In genomic region chr9:107452552-107452951, GRCm38 (mm10) we compare ENCODE assay signal across 9 mouse cellular contexts. TPM values are rescaled to one million over a fixed set of nuclear protein-coding genes. Genes with fewer than 3 reads are reported as not detected.
DNase-seq lines count a peak whose midpoint lies in the region; ATAC-seq and TF ChIP-seq lines count a peak whose summit lies in the region.
"Had no signal": no experiment of that assay in that cellular context is flagged by ENCODE, and none has a peak within 500 bp of the region (broad histone marks: within the 10 kb centered on the region; RNA-seq: fewer than 3 reads in every experiment).

No protein-coding gene starts in this region.

- no peaks in the 10 kb centered on the region for H3K36me3 ChIP-seq in spleen, adult 2 months (ENCODE audit: control insufficient read depth, insufficient read depth, low read length)
- H3K36me3 ChIP-seq: liver, embryonic 15.5 days had no signal

- ATAC-seq in erythroblast, adult 5-6 weeks (replicated peaks; ENCODE audit: low FRiP score, poor library complexity, severe bottlenecking), result no peak; the same call in 1 of the 2 replicates

- no peaks in the 10 kb centered on the region for H3K27me3 ChIP-seq in cerebellum, adult 2 months (ENCODE audit: control insufficient read depth, insufficient read depth, low read length)
- no peaks in the 10 kb centered on the region for H3K27me3 ChIP-seq in spleen, adult 2 months (ENCODE audit: control insufficient read depth, insufficient read depth, low read length)

- no peak overlapping the region for H3K4me3 ChIP-seq in cerebellum, adult 2 months (replicated peaks; ENCODE audit: insufficient read depth, low read depth, low read length)
- H3K4me3 ChIP-seq in spleen, adult 2 months (ENCODE audit: extremely low read depth, insufficient read depth, insufficient read length), result no peak overlapping the region
- H3K4me3 ChIP-seq: liver, embryonic 15.5 days had no signal

- DNase-seq in cerebellum, adult 2 months, result no peak
- DNase-seq in cerebellum, adult 9-11 months, result no peak
- DNase-seq in spleen, adult 2 months (ENCODE audit: low read depth in 1 of 2, low spot score in 2 of 2), result no peak
- no peak for DNase-seq in spleen, postnatal 36 days (ENCODE audit: low spot score in 2 of 2)
- peak; percentile 33 for DNase-seq in kidney, postnatal 14 days
- peak; percentile 68 for DNase-seq in retina, postnatal 1 day
- DNase-seq in adrenal gland, adult 8-10 months, result no peak

- 54% methylated on average over 4 of the region's 4 CpGs for WGBS in cerebellum, adult 2 months
- 18% methylated on average over 4 of the region's 4 CpGs for WGBS in spleen, adult 2 months

- H3K27ac ChIP-seq in cerebellum, adult 2 months (ENCODE audit: insufficient read depth, low read length), result no peak overlapping the region
- H3K27ac ChIP-seq in spleen, adult 2 months (ENCODE audit: insufficient read depth, low read length), result no peak overlapping the region
- H3K27ac ChIP-seq: liver, embryonic 15.5 days had no signal

- TF ChIP-seq POLR2A in cerebellum, adult 2 months (IDR thresholded peaks at IDR 0.05; ENCODE audit: borderline replicate concordance, insufficient read depth, low read length), result no peak
- TF ChIP-seq POLR2A in spleen, adult 2 months (IDR thresholded peaks at IDR 0.05; ENCODE audit: low read depth, low read length), result no peak

- peaks cover 12% of the 10 kb centered on the region for H3K4me1 ChIP-seq in cerebellum, adult 2 months (ENCODE audit: control insufficient read depth, insufficient read depth, low read length)
- no peaks in the 10 kb centered on the region for H3K4me1 ChIP-seq in spleen, adult 2 months (ENCODE audit: control insufficient read depth, insufficient read depth, insufficient read length)
- H3K4me1 ChIP-seq: liver, embryonic 15.5 days had no signal

- peak; percentile 67 for TF ChIP-seq CTCF in cerebellum, adult 2 months (IDR thresholded peaks at IDR 0.05; ENCODE audit: borderline replicate concordance, insufficient read depth, low read depth, low read length)
- peak; percentile 30; the same call in 1 of the 2 replicates for TF ChIP-seq CTCF in spleen, adult 2 months (IDR thresholded peaks at IDR 0.05; ENCODE audit: extremely low read depth, insufficient read depth, insufficient read length, insufficient replicate concordance)

RNA-seq across cellular contexts. Expression of gene Cacna2d2, which starts 53.1 kb away (rescaled TPM):
- 130 and 148 TPM in 2 replicates for polyA plus RNA-seq in cerebellum, adult 2 months (2012; rRNA removed)
- polyA plus RNA-seq in spleen, adult 2 months (2012; rRNA removed), result 1.6 and 2.2 TPM in 2 replicates
- 0.63 TPM in 1 of 2 replicates, not detected in the other for total RNA-seq in erythroblast, adult 5-6 weeks (2015; ENCODE audit: low replicate concordance)
- not detected in 2 replicates for total RNA-seq in erythroblast, adult 5-6 weeks (2017; ENCODE audit: low replicate concordance)
- total RNA-seq in adrenal gland, adult 8-10 months (2022), result 10 to 100 TPM in 2 of 4 experiments, 1 to 10 TPM in 2; 9.1 to 17.3 (median 11.7) TPM

Comparison
In these comparisons a context has a peak if more than half of its experiments do, and no peak if none do; other contexts are left out.
1. DNase-seq: peak in kidney, postnatal 14 days (single experiment) and retina, postnatal 1 day (single experiment); none in cerebellum, adult 2 months (0 of 2), cerebellum, adult 9-11 months (single experiment), spleen, adult 2 months (0 of 2), spleen, postnatal 36 days (0 of 2) and adrenal gland, adult 8-10 months (single experiment).
2. RNA of gene Cacna2d2, which starts 53.1 kb away (total RNA-seq): 9.1 to 17.3 TPM in adrenal gland, adult 8-10 months; 0.63 TPM in erythroblast, adult 5-6 weeks; every median in the first group is over 4 times any median in the second.